Mouse (Mus musculus): ENCODE data around the gene Cish.

Gene Cish

GRCm38 (mm10) chr9:107278126-107278525 lies 17.7 kb upstream of the Cish start:
- WGBS, result 35% methylated on average over 4 of the region's 4 CpGs

- 43% methylated on average over 8 of the region's 8 CpGs for WGBS
These were observed 17.1 kb upstream of the Cish start for GRCm38 (mm10) chr9:107278527-107279377.

- 68% methylated on average over 16 of the region's 16 CpGs for WGBS
These were observed 16.2 kb upstream of the Cish start for GRCm38 (mm10) chr9:107279378-107280321.

- 76% methylated on average over 13 of the region's 13 CpGs for WGBS
These were observed 15.4 kb upstream of the Cish start for GRCm38 (mm10) chr9:107280322-107281027.

- 94% methylated on average over 5 of the region's 5 CpGs for WGBS
These were observed 14.4 kb upstream of the Cish start for GRCm38 (mm10) chr9:107281241-107281987.

GRCm38 (mm10) chr9:107282951-107283350 lies 12.9 kb upstream of the Cish start:
- 90% methylated on average over 9 of the region's 9 CpGs for WGBS

GRCm38 (mm10) chr9:107285009-107285408 lies 10.8 kb upstream of the Cish start:
- WGBS, result 30% methylated on average over 3 of the region's 3 CpGs

- WGBS, result 87% methylated on average over 2 of the region's 2 CpGs
These were observed 8.5 kb upstream of the Cish start for GRCm38 (mm10) chr9:107287294-107287693.

GRCm38 (mm10) chr9:107288105-107288650 lies 7.6 kb upstream of the Cish start:
- WGBS, result 97% methylated on average over 14 of the region's 14 CpGs

GRCm38 (mm10) chr9:107288711-107289110 lies 7.1 kb upstream of the Cish start:
- WGBS, result 73% methylated on average over 8 of the region's 8 CpGs

GRCm38 (mm10) chr9:107289211-107290076 lies 6.4 kb upstream of the Cish start, which contains the start of gene Mapkapk3:
Gene Mapkapk3, minus strand, starts transcription at chr9:107289877.
- WGBS, result 5% methylated on average over 49 of the region's 49 CpGs

GRCm38 (mm10) chr9:107290897-107291296 lies 4.9 kb upstream of the Cish start:
- 29% methylated on average over 10 of the region's 10 CpGs for WGBS

GRCm38 (mm10) chr9:107294249-107294648 lies 1.6 kb upstream of the Cish start:
- WGBS, result 4% methylated on average over 6 of the region's 6 CpGs

GRCm38 (mm10) chr9:107295616-107296015 lies 210 bp upstream of the Cish start:
- 49% methylated on average over 4 of the region's 4 CpGs for WGBS

- WGBS, result 4% methylated on average over 14 of the region's 14 CpGs
These were observed 215 bp downstream of the Cish start for GRCm38 (mm10) chr9:107296041-107296440.

- WGBS, result under 1% methylated on average over 31 of the region's 31 CpGs
These were observed 707 bp downstream of the Cish start for GRCm38 (mm10) chr9:107296501-107296965.

- WGBS, result 11% methylated on average over 16 of the region's 16 CpGs
These were observed 1.2 kb downstream of the Cish start for GRCm38 (mm10) chr9:107297059-107297458.

- WGBS, result 83% methylated on average over 4 of the region's 4 CpGs
These were observed 1.8 kb downstream of the Cish start for GRCm38 (mm10) chr9:107297658-107298057.

- WGBS, result 78% methylated on average over 8 of the region's 8 CpGs
These were observed 2.4 kb downstream of the Cish start for GRCm38 (mm10) chr9:107298059-107298780.

Measured in cerebral cortex, adult 2 months (tissue).